Mouse (Mus musculus): ENCODE measurements around the gene Zic5.

- TF ChIP-seq CTCF (IDR thresholded peaks at IDR 0.05; ENCODE audit: low read depth, low read length) (no peak), EP300 (IDR thresholded peaks at IDR 0.05; ENCODE audit: insufficient read depth, low read depth, low read length) (no peak), POLR2A (IDR thresholded peaks at IDR 0.05; ENCODE audit: insufficient read depth, low read length) (no peak)
These were observed 52.5 kb downstream of the Zic5 start for GRCm38 (mm10) chr14:122412841-122413541.
